Mouse (Mus musculus) ES-E14 (cell line): ENCODE results near the gene Iqschfp.

Experiments used
- HCFC1 ChIP-seq: IDR thresholded peaks from 2 replicates; pipeline ENCODE4 v1.6.1; 2012; ENCODE audit warnings: low read length, inconsistent platforms, borderline replicate concordance; ENCODE audit not compliant: insufficient read depth
- MAFK ChIP-seq: IDR thresholded peaks from 2 replicates; pipeline ENCODE4 v1.6.1; 2014; ENCODE audit warnings: mild to moderate bottlenecking, low read depth, low read length, inconsistent platforms; ENCODE audit not compliant: insufficient read depth
- ZC3H11A ChIP-seq: IDR thresholded peaks from 2 replicates; pipeline ENCODE4 v1.6.1; 2012; ENCODE audit warnings: low read depth, mild to moderate bottlenecking, inconsistent platforms, low read length, borderline replicate concordance
- ZNF384 ChIP-seq: IDR thresholded peaks from 2 replicates; pipeline ENCODE4 v1.6.1; 2012; ENCODE audit warnings: low read depth, low read length, inconsistent platforms

DNA sequence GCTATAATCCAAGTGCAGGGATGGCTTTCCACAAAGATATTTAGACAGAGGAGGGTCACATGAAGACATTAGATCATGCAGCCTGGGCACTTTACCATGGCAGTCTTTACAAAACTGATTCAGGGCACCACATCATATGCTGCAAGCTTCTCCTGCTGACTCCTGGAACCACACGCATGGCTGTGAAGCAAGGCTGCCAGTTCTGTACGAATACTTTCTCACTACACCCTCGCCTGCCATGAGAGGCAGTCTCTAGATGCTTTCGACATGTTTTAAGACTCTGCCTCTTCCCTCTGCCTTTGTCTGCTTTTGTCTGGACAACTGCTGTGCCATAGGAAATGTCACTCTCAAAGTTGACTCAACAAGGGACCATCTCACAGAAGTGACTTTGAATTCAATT is 318.4 kb downstream of the Iqschfp start:
- TF ChIP-seq ZNF384 (no peak), ZC3H11A (no peak), MAFK (no peak), HCFC1 (no peak)
